Mouse (Mus musculus): ENCODE results near the gene Hist1h3f. TPM values are rescaled to one million over a fixed set of nuclear protein-coding genes. Genes with fewer than 3 reads are reported as not detected.
A peak's percentile ranks its signal among the peaks of the same experiment; 100 is the strongest.

The Hist1h3f gene
- total RNA-seq (2021) = 1 to 10 TPM; 3.0 to 4.8 TPM
- long read RNA-seq, experiment 1 = 0 reads
- long read RNA-seq, experiment 2 = 0 reads

DNA sequence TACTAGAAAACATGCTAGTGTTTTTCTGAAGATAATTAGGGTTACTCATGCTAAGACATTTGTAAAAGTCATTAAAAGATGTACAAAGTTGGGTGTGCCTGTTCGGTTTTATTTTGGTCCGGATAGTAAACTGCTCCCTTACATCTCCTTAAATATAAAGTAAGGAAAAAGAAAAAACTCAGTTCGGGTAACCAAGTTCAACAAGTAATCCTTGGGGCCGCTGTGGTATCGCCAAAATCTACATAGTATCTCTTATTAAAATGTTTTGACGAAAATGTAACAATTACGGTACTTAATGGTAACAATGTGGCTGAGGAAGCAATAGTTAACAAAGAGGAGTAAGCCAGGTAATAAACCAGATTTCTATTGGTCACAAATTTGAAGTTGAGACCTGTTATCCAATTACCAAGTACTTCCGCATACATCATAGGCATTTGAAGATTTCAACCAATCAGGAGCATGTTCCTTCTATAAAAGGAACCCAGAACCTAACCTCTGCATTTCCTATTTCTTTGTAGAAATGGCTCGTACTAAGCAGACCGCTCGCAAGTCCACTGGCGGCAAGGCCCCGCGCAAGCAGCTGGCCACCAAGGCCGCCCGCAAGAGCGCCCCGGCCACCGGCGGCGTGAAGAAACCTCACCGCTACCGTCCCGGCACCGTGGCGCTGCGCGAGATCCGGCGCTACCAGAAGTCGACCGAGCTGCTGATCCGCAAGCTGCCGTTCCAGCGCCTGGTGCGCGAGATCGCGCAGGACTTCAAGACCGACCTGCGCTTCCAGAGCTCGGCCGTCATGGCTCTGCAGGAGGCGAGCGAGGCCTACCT is at the start of gene Hist1h3f:
Gene Hist1h3f, plus strand, starts transcription at position 88 of the 822 bp plus-strand sequence.
- peak; percentile 80 for DNase-seq (ENCODE audit: low spot score)

DNA sequence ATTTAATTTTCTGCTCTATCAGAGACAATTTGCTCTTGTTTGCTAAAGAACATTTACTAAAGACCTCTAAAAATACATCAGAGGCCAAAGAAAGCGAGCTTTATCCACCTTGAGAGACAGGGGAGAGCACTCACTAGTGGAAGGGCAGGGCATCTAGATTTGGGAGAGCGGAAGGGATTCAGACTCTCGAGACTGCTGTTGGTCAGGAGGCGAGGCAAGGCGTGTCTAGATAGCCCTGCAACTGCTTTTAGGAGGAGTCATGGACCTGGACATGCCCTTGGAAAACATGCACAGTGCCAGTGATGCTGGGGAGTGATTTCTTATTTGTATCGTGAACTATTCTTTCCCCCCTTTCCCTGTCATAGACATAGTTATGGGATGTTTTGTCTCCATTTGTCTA is 48.3 kb upstream of the Hist1h3f start:
- no peak for DNase-seq (ENCODE audit: low spot score)

GRCm38 (mm10) chr13:23497656-23498321 is 46.1 kb upstream of the Hist1h3f start:
- no peak for DNase-seq (ENCODE audit: low spot score)

GRCm38 (mm10) chr13:23498653-23499052 is 45.2 kb upstream of the Hist1h3f start:
- no peak for DNase-seq (ENCODE audit: low spot score)

GRCm38 (mm10) chr13:23499943-23500342 is 43.9 kb upstream of the Hist1h3f start:
- no peak for DNase-seq (ENCODE audit: low spot score)

DNA sequence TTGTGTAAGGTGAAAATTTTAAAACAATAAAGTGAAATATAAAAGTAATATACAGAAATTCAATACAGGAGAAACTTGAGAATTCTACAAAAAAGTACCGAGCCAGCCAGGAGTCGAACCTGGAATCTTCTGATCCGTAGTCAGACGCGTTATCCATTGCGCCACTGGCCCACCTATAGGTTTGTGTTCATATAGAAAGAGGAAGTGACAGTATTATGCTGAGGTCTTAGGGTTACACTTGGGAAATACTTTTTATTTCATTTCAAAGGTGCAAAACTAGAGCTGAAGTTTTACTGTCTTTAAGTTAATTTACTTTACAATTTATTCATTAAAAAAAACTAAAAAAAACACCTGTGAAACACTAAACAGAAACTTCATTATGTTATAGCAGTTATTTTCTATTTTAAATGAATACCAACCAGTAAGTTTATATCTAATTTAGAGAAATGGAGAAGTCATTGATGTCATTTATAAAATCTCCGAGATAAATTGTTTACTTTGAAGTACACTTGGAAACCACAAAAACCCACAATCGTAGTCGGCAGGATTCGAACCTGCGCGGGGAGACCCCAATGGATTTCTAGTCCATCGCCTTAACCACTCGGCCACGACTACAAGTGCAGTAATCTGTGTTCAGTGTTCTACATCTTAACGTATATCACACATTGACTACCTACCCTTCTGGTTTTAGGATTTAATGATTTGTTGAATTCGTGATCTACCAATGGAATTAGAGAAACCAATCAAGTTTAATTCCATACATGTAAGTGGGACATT is 43.2 kb upstream of the Hist1h3f start:
- DNase-seq (ENCODE audit: low spot score) = peak; percentile 20

GRCm38 (mm10) chr13:23501511-23501910 is 42.3 kb upstream of the Hist1h3f start:
- no peak for DNase-seq (ENCODE audit: low spot score)

- no peak for DNase-seq (ENCODE audit: low spot score)
These were observed 41.8 kb upstream of the Hist1h3f start for GRCm38 (mm10) chr13:23502031-23502567.

GRCm38 (mm10) chr13:23502916-23503315 is 40.9 kb upstream of the Hist1h3f start:
- no peak for DNase-seq (ENCODE audit: low spot score)

- DNase-seq (ENCODE audit: low spot score) = peak; percentile 40
These were observed 40.1 kb upstream of the Hist1h3f start for GRCm38 (mm10) chr13:23503797-23504196.

DNA sequence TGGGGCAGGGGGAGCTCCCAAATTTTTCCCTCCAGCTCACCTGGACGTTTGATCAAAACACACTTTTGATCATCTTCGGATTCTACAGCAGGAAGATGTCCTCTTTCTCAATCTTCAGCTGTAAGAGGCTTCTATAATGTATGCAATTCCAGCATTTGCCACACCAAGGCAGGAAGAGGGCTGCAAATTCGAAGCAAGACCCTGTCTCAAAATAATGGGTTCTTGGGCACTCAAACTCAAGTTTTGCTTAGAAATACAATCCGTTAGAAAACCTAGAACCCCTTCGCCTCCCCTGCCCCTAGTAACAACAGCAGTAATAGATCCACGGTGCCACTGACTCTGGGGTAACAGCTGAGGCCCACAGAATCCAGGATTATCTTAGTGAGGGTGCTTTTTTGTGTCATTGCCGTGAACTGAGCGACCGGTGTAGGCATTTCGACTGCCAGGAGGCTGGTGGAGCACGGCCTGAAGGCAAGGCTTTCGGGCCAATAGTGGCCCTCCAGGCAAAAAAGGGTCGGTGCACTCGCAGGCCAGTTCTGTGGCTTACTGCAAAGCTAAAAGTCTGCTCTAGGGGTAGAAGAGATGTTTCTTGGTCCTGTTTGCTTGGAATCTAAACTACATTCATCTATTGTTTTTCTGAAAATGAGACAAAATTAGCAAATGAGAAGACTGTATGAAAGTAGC is 38.0 kb upstream of the Hist1h3f start:
- no peak for DNase-seq (ENCODE audit: low spot score)

- DNase-seq (ENCODE audit: low spot score) = no peak
These were observed 37.5 kb upstream of the Hist1h3f start for GRCm38 (mm10) chr13:23506351-23506750.

- no peak for DNase-seq (ENCODE audit: low spot score)
These were observed 36.9 kb upstream of the Hist1h3f start for GRCm38 (mm10) chr13:23506819-23507515.

DNA sequence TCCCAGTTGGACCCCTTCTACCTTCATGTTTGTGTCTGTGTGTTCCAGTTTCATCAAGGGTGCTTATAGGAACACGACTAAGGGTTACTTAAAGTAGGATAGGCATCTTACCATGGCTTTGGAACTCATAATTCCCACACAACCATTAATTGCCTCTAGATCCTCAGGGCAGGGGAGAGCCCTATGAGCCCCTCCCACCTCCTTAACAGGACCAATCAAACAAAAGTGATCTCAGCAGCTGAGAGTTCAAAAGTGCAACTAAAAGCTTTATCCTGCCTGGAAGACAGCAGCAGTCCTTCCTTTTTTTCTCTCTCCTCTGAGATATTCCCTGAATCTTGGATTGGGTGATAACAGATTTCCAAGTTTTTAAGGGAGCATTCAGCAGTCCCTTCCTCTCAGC is 33.7 kb upstream of the Hist1h3f start:
- no peak for DNase-seq (ENCODE audit: low spot score)

- DNase-seq (ENCODE audit: low spot score) = no peak
These were observed 30.3 kb upstream of the Hist1h3f start for GRCm38 (mm10) chr13:23513517-23513916.

- no peak for DNase-seq (ENCODE audit: low spot score)
These were observed 28.6 kb upstream of the Hist1h3f start for GRCm38 (mm10) chr13:23515281-23515680.

GRCm38 (mm10) chr13:23515826-23516620 is 27.8 kb upstream of the Hist1h3f start:
- DNase-seq (ENCODE audit: low spot score) = no peak

DNA sequence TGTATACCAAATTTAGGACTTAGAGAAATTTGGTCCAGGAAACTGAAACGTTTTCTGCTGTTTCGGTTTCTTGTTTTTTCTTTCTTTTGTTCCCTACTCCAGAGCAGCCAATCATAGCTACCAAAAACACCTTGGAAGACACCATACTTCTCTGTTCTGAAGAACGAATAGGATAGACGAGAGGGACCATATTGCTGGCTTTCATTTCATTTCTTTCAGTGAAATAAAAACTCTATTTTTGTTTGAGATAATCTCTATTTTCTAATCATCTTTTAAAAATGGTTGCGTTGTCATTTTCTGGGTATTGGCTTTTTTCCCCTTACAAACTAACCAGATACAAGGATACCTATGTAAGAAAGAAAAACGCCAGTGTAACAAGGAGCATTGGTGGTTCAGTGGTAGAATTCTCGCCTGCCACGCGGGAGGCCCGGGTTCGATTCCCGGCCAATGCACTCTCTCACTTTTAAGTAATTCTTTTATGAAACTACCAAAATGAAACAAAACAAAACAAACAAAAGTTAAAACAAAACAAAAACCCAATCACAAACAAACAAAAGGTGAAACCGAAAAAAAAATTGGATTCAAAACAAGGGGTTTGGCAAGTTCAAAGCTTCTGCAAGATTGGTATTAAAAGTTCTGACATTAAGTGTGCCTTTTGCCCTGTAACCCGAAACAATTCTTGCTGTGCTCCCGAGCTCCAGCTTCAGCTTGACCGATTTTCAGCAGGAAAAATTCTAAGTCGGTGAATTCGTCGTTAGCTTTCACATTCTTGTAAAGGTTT is 26.8 kb upstream of the Hist1h3f start:
- peak; percentile 68 for DNase-seq (ENCODE audit: low spot score)

Measured in gastrocnemius, adult 18-20 months (tissue).